In the genomic region with DNA sequence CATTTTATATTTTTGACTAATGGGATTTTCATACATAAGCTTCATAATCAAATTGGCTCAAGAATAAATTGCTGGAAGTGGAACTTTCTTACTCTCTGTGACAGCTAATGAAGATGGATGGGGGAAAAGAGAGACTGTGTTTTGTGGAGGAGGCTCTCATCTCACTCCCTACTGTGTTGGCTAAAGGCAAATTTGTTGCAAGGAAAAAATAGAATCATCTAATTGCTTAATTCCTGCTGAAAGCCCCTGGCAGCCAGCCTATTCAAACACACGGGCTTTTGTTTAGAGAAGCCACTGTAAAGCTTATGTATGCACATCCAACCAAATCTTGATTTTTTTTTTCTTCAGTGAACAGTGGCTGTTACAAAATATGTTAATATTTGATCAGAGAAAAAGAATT, we compare ENCODE assay signal across 11 mouse cellular contexts.
DNase-seq lines count a peak whose midpoint lies in the region; ATAC-seq lines count a peak whose summit lies in the region.
"Had no signal": no experiment of that assay in that cellular context is flagged by ENCODE, and none has a peak within 500 bp of the region (broad histone marks: within the 10 kb centered on the region; RNA-seq: fewer than 3 reads in every experiment).

No protein-coding gene starts in this region.

- no peaks in the 10 kb centered on the region for H3K9me3 ChIP-seq in kidney, embryonic 16.5 days (ENCODE audit: low read length)
- H3K9me3 ChIP-seq in forebrain, embryonic 12.5 days, result no peaks in the 10 kb centered on the region
- H3K9me3 ChIP-seq: liver, embryonic 15.5 days; neural tube, embryonic 15.5 days had no signal

- H3K9ac ChIP-seq in kidney, embryonic 16.5 days (replicated peaks; ENCODE audit: low read length), result no peak overlapping the region
- H3K9ac ChIP-seq in forebrain, embryonic 12.5 days, result no peak overlapping the region
- H3K9ac ChIP-seq: liver, embryonic 15.5 days; neural tube, embryonic 15.5 days had no signal

- no peaks in the 10 kb centered on the region for H3K27me3 ChIP-seq in kidney, embryonic 16.5 days (ENCODE audit: insufficient read depth, low read length)
- H3K27me3 ChIP-seq in forebrain, embryonic 12.5 days, result peaks cover 9% of the 10 kb centered on the region; the same call in 1 of the 2 replicates
- H3K27me3 ChIP-seq: liver, embryonic 15.5 days; neural tube, embryonic 15.5 days had no signal

- H3K4me1 ChIP-seq in kidney, embryonic 16.5 days (ENCODE audit: insufficient read depth, low read length), result no peaks in the 10 kb centered on the region
- peaks cover 13% of the 10 kb centered on the region; the same call in 1 of the 2 replicates for H3K4me1 ChIP-seq in forebrain, embryonic 12.5 days
- H3K4me1 ChIP-seq: liver, embryonic 15.5 days had no signal

- H3K4me2 ChIP-seq in kidney, embryonic 16.5 days (replicated peaks; ENCODE audit: low read depth, low read length), result no peak overlapping the region
- H3K4me2 ChIP-seq in forebrain, embryonic 12.5 days, result no peak overlapping the region
- H3K4me2 ChIP-seq: liver, embryonic 15.5 days; neural tube, embryonic 15.5 days had no signal

- no peak for DNase-seq in kidney, adult 11 months
- peak; percentile 4 for DNase-seq in 3T3-L1 (ENCODE audit: low read depth, low spot score)
- DNase-seq in layer of hippocampus, postnatal 36 days, result peak; percentile 11 to 33
- DNase-seq in thymus, postnatal 10 days (ENCODE audit: low spot score in 2 of 2), result no peak
- no peak for DNase-seq in gastrocnemius, postnatal 36 days
- DNase-seq: adrenal gland, adult 8-10 months had no signal

- H3K36me3 ChIP-seq in kidney, embryonic 16.5 days (ENCODE audit: insufficient read depth, low read length), result no peaks in the 10 kb centered on the region
- no peaks in the 10 kb centered on the region for H3K36me3 ChIP-seq in forebrain, embryonic 12.5 days (replicated peaks)
- H3K36me3 ChIP-seq: liver, embryonic 15.5 days; neural tube, embryonic 15.5 days had no signal

- H3K27ac ChIP-seq in kidney, embryonic 16.5 days (ENCODE audit: low read length), result no peak overlapping the region
- H3K27ac ChIP-seq in forebrain, embryonic 12.5 days, result no peak overlapping the region
- H3K27ac ChIP-seq: liver, embryonic 15.5 days; neural tube, embryonic 15.5 days had no signal

- ATAC-seq in kidney, embryonic 16.5 days (ENCODE audit: low FRiP score, low TSS enrichment), result peak; percentile 51; the same call in 1 of the 2 replicates
- ATAC-seq in forebrain, embryonic 12.5 days (ENCODE audit: low FRiP score), result peak; percentile 40
- no peak for ATAC-seq in CD4-positive, CD25-positive, alpha-beta regulatory T cell, adult 4 months

- 5% methylated on average over 1 of the region's 1 CpGs for WGBS in kidney, embryonic 16.5 days
- 6% methylated on average over 1 of the region's 1 CpGs for WGBS in forebrain, embryonic 12.5 days

- intact Hi-C loops in gastrocnemius, postnatal 36 days (cut with DNase I), result no loop called here

- H3K4me3 ChIP-seq in kidney, embryonic 16.5 days (ENCODE audit: low read length), result no peak overlapping the region
- no peak overlapping the region for H3K4me3 ChIP-seq in forebrain, embryonic 12.5 days (replicated peaks)
- H3K4me3 ChIP-seq: liver, embryonic 15.5 days; neural tube, embryonic 15.5 days had no signal

Comparison
In these comparisons a context has a peak if more than half of its experiments do, and no peak if none do; other contexts are left out.
1. DNase-seq: peak in 3T3-L1 (single experiment) and layer of hippocampus, postnatal 36 days (2 of 2); none in kidney, adult 11 months (single experiment), thymus, postnatal 10 days (0 of 2) and gastrocnemius, postnatal 36 days (0 of 2).